Mouse (Mus musculus) neural tube, embryonic 12.5 days (tissue): ENCODE data around the gene Rtl5. TPM values are rescaled to one million over a fixed set of nuclear protein-coding genes. Genes with fewer than 3 reads are reported as not detected.
A peak's percentile ranks its signal among the peaks of the same experiment; 100 is the strongest.
"Not testable (repeated sequence)": the region's sequence is repeated elsewhere in the genome, so short reads cannot be mapped to it uniquely, and the experiment has no call there.

Experiments used
- ATAC-seq: fragments of 200-750 bp; cut with Nextera tagmentation; 2 replicates; pipeline ENCODE4 v1.8.0; 2017; ENCODE audit warnings: low read depth, mild to moderate bottlenecking, moderate TSS enrichment, moderate library complexity; ENCODE audit not compliant: low FRiP score
- H3K27ac ChIP-seq: fragments of 300-500 bp; sonication (generic); 2 replicates; pipeline ENCODE4 v1.5.1; 2016
- H3K27me3 ChIP-seq: fragments of 300-500 bp; sonication (generic); replicated peaks from 2 replicates; pipeline ENCODE4 v1.6.1; 2016; ENCODE audit warnings: mild to moderate bottlenecking
- H3K36me3 ChIP-seq: fragments of 300-500 bp; sonication (generic); 2 replicates; pipeline ENCODE4 v1.6.1; 2016; ENCODE audit warnings: mild to moderate bottlenecking
- H3K4me1 ChIP-seq: fragments of 300-500 bp; sonication (generic); 2 replicates; pipeline ENCODE4 v1.6.1; 2016
- H3K4me2 ChIP-seq: fragments of 300-500 bp; sonication (generic); replicated peaks from 2 replicates; pipeline ENCODE4 v1.6.1; 2016; ENCODE audit warnings: mild to moderate bottlenecking
- H3K4me3 ChIP-seq: fragments of 300-500 bp; sonication (generic); 2 replicates; pipeline ENCODE4 v1.5.1; 2016
- H3K9ac ChIP-seq: fragments of 300-500 bp; sonication (generic); 2 replicates; pipeline ENCODE4 v1.6.1; 2016; ENCODE audit warnings: mild to moderate bottlenecking
- H3K9me3 ChIP-seq: fragments of 300-500 bp; sonication (generic); 2 replicates; pipeline ENCODE4 v1.6.1; 2016; ENCODE audit warnings: mild to moderate bottlenecking
- WGBS: fragments of 180-500 bp; shearing (Covaris S2); methylation state at CpG from one replicate; pipeline ENCODE4 v1.1.7; 2016; 5-methylcytosine and 5-hydroxymethylcytosine counted together
- polyA plus RNA-seq: library from polyadenylated mRNA; unstranded; fragments of >200 nt; fragmentation: Nextera tagmentation; extraction: Ambion mirVana; gene quantifications from 2 replicates; pipeline ENCODE4 v1.2.1, GENCODE M21; 2016

Gene Rtl5
- 4.3 and 5.1 TPM in 2 replicates for polyA plus RNA-seq

DNA sequence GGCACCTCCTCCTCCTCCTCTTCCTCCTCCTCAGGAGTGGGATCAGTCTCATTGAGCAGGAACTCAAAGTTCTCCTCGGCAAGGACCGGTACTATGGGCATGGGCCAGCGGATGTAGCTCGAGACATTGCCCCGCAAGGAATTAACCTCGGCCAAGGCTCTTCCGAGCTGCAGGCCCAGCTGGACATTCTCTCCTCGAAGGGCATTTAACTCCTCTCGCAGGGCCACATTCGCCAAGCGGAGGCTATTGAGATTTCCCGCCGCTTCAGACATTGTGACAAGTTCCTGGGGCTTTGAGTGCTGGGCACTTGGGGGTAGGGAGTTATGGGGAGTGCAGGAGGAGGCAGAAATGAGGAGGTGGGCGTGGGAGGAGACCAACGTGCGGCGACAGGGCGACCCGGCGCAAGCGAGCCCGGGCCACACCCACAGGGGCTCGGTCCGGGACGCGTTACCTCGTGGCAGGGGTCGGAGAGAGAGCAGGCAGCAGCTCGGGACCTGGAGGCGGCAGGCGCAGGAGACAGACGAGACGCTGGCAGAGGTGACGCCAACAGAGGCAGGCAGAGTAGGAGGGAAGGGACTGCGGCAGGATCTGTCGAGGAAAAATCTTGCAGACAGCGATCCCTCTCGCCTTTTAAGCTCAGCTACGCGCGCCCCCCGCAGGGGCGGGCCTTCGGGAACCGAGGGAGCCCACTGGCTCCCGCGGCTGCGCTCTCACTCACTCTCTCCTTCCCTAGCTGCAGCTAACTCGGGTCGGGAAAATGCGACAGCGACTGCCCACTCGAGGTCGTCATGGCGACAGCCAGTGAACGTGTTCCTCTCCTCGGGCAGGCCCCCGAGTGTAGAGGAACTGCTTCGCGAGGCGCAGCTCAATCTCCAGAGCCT lies at the start of gene Rtl5:
Rtl5 (minus strand) TSS at position 714 of the 881 bp plus-strand sequence.
- ATAC-seq = peak; percentile 90
- Histone ChIP-seq H3K9ac (peak within 1 kb of the TSS; percentile 62), H3K4me2 (peak within 1 kb of the TSS; percentile 65), H3K4me3 (peak within 1 kb of the TSS; percentile 50), H3K4me1 (peaks cover 10% of the 10 kb centered on the region; the same call in 1 of the 2 replicates), H3K27ac (no peak within 1 kb of the TSS), H3K27me3 (no peaks in the 10 kb centered on the region; the same call in 1 of the 2 replicates), H3K9me3 (no peaks in the 10 kb centered on the region), H3K36me3 (no peaks in the 10 kb centered on the region)
- WGBS = 18% methylated on average over 61 of the region's 61 CpGs

DNA sequence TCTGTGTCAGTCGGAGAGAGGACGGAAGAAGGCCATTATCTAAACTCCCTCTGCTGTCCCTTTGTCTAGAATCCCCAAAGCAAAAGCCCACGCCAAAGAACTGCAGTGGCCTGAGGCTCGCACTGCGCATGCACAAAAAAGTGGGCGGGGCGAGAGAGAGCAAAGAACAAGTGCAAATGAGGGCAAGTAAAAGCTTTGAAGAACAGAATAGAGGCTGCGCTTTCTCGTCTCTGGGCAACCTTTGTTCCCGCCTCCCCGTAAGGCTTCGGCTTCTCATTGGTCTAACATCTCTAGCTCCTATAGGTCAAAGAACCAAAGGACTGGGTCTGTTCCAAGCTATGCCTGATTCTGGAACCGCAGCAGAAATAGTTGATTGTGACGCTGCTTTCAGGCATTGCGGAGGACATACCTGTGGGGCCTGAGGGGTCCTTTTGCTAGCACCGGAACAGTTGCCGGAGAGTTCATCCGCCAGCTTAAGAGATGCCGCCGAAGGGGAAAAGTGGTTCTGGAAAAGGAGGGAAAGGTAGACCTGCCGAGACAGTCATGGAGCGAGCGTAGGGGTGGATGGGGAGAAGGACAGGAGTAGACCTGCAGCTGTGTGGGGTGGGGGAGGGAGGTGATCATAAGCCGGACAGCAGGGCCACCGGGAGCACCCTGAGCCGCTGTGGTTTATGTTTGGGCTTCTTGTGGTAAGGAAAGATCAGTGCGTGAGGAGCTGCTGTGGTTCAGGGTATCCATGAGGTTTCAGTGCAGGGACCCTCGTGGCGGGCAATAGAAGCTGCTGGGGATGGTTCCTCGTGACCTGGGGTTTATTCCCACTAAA lies 48.1 kb upstream of the Rtl5 start, which contains the start of gene Pin4:
Pin4 (plus strand) TSS at position 406 of the 823 bp plus-strand sequence.
- peak within 1 kb of the TSS; percentile 60 for H3K9ac ChIP-seq
- no peaks in the 10 kb centered on the region for H3K9me3 ChIP-seq
- peaks cover 4% of the 10 kb centered on the region for H3K36me3 ChIP-seq
- no peak within 1 kb of the TSS for H3K27ac ChIP-seq
- peak; percentile 99 for ATAC-seq
- 13% methylated on average over 30 of the region's 30 CpGs for WGBS
- H3K4me3 ChIP-seq = peak within 1 kb of the TSS; percentile 57
- peak within 1 kb of the TSS; percentile 64 for H3K4me2 ChIP-seq
- H3K4me1 ChIP-seq = 0 out of 2 replicates have a peak, but pooled peaks cover 3% of the 10 kb centered on the region
- no peaks in the 10 kb centered on the region for H3K27me3 ChIP-seq

DNA sequence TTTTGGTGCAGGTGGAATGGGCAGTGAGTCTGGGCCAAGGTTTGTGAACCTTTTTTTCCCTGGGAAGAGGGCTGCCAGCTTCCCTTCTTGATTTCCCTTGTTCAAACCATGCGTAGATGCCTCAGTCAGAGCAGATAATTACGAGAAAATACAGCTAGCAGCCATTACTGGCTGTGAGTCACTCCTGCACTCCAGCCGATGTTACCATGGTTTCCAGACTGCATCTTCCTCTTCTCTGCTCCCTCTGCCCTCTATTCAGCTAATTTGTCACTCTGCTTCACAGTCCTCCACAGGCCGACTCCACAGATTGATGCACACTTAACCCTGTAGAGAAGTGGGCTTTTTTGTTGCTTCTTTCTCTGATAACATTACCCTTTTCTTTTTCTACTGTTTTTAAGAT lies 44.6 kb upstream of the Rtl5 start:
- H3K4me3 ChIP-seq = no peak overlapping the region
- no peak overlapping the region for H3K27ac ChIP-seq
- WGBS = 42% methylated on average over 4 of the region's 4 CpGs
- H3K27me3 ChIP-seq = no peaks in the 10 kb centered on the region
- 0 out of 2 replicates have a peak, but pooled peaks cover 3% of the 10 kb centered on the region for H3K4me1 ChIP-seq
- no peaks in the 10 kb centered on the region for H3K36me3 ChIP-seq
- H3K4me2 ChIP-seq = no peak overlapping the region
- H3K9me3 ChIP-seq = no peaks in the 10 kb centered on the region
- no peak overlapping the region for H3K9ac ChIP-seq
- no peak for ATAC-seq

DNA sequence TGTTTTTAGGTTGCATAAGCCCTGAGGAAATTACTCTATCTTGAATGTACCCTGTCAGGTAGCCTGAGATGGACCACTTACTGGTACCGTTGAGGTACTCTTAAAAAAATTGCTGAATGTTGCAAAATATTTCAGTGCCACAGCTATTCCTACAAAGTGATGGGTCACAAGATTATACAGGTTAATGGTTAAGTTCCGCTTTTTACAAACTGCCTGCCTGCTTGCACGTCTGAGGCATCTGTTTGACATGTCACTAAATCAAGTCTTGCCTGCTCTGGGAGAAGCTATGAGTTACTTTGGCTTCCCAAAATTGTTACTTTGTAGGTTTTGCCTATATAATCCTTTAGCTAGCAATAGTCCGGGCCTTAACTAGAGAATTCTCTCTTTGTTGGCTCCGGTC lies 38.2 kb upstream of the Rtl5 start:
- H3K4me3 ChIP-seq, H3K9ac ChIP-seq, H3K27me3 ChIP-seq, H3K9me3 ChIP-seq, ATAC-seq, H3K4me1 ChIP-seq, H3K27ac ChIP-seq, H3K36me3 ChIP-seq, H3K4me2 ChIP-seq: not testable (repeated sequence)
- 79% methylated on average over 5 of the region's 5 CpGs for WGBS

DNA sequence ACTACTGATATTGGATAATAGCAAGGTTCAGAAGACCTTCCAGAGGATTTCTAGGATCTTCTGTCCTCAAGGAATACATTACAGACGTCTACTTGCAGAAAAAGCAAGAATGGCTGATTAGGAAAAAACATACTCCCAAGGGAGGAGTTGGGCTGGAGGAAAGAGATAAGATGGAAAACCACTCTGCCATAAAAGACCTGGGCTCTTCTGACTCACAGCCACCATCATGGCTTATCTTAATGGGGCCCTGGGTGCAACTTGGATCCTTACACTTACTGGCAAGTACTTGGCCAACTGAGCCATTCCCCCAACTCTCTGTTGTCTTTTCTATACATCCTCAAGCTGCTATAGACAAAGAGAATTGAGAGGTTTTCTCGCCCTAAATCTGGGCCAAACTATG lies 32.7 kb upstream of the Rtl5 start:
- H3K9me3 ChIP-seq, H3K27me3 ChIP-seq, H3K4me2 ChIP-seq, H3K4me3 ChIP-seq, H3K27ac ChIP-seq, H3K4me1 ChIP-seq, ATAC-seq, H3K36me3 ChIP-seq, H3K9ac ChIP-seq: not testable (repeated sequence)
- WGBS = 75% methylated on average over 2 of the region's 2 CpGs

DNA sequence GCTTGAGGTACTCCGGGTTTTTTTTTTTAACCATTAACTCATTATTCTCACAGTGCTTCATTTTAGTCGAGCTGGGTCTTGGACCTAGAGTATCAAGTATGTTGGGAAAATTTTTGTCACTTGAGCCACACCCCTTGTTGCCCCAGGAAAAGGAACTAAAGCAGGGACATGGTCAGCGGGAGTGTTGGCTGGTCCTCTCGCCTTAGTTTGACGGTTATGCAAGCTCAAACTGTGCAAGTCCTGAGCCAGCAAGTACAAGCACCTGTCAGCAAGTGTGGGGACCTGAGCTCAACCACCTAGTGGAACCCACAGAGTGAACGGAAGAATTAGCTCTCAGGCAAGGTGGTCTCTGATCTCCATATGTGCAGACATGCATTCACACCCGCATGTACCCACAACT lies 30.8 kb upstream of the Rtl5 start:
- Histone ChIP-seq H3K4me2 (no peak overlapping the region), H3K4me3 (no peak overlapping the region), H3K27me3 (no peaks in the 10 kb centered on the region), H3K9me3 (no peaks in the 10 kb centered on the region), H3K36me3 (no peaks in the 10 kb centered on the region), H3K27ac (no peak overlapping the region), H3K4me1 (no peaks in the 10 kb centered on the region), H3K9ac (no peak overlapping the region)
- ATAC-seq = no peak
- 72% methylated on average over 7 of the region's 7 CpGs for WGBS

GRCm38 (mm10) chrX:102094381-102094904 lies 23.3 kb upstream of the Rtl5 start:
- Histone ChIP-seq H3K4me1 (no peaks in the 10 kb centered on the region), H3K4me3 (no peak overlapping the region), H3K27ac (no peak overlapping the region), H3K36me3 (no peaks in the 10 kb centered on the region), H3K9me3 (no peaks in the 10 kb centered on the region), H3K27me3 (no peaks in the 10 kb centered on the region), H3K4me2 (no peak overlapping the region), H3K9ac (no peak overlapping the region)
- 81% methylated on average over 7 of the region's 7 CpGs for WGBS
- ATAC-seq = no peak

DNA sequence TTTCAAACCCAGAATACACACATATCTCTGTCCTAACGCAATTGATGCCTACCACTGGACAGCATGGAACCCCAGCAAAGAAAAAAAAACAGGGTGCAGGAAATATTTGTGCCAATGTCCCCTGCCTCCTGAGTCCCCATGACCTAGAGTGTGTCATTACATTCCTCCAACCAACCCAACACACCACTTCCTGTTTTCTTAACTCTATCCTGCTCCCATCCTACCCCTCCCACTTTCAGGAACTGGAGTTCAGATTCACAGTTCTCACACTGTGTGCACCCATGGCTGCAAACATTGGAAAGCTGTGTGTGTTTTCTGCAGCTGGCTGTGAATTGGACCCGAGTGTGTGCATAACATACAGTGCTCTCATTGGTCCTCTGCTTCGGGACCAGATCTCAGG lies 19.5 kb upstream of the Rtl5 start:
- Histone ChIP-seq H3K4me3 (no peak overlapping the region), H3K9me3 (no peaks in the 10 kb centered on the region), H3K9ac (no peak overlapping the region), H3K4me2 (no peak overlapping the region), H3K36me3 (no peaks in the 10 kb centered on the region), H3K27me3 (no peaks in the 10 kb centered on the region), H3K27ac (no peak overlapping the region), H3K4me1 (no peaks in the 10 kb centered on the region)
- no peak for ATAC-seq
- 82% methylated on average over 3 of the region's 3 CpGs for WGBS

DNA sequence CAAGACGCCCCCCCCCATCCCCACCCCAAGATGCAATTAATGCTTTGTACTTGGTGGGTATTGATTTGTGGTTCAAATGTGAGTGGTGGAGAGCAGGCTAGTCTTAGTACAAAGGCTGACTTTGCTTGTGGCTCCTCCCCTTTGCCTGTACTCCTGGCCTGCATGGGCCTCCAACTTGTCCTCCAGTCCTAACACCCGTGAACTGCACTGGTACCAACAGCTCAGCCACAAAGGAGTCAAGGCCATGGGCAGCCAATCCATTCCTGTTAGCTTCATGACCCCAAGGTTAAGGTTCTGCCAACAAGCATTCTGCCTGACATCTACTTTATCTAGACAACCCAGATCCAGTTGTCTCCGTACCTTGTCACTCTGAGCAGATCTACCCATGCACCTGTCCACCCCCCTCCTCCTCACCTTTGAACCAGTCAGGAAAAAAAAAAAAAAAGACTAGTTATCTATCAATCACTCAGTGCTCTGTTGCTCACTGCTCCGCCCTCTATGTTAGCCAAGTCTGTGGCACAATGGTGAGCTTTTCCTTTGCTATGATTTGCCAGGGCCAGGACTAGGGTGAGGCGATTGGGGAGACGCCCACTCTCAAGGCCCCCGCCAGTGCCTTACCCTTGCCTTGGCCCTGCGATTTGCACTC lies 14.8 kb upstream of the Rtl5 start:
- Histone ChIP-seq H3K27me3 (no peaks in the 10 kb centered on the region), H3K36me3 (no peaks in the 10 kb centered on the region), H3K4me2 (no peak overlapping the region), H3K4me1 (peaks cover 10% of the 10 kb centered on the region; the same call in 1 of the 2 replicates), H3K4me3 (no peak overlapping the region), H3K27ac (no peak overlapping the region), H3K9ac (no peak overlapping the region), H3K9me3 (no peaks in the 10 kb centered on the region)
- 77% methylated on average over 8 of the region's 8 CpGs for WGBS
- no peak for ATAC-seq

GRCm38 (mm10) chrX:102082340-102082739 lies 11.2 kb upstream of the Rtl5 start:
- Histone ChIP-seq H3K9ac (no peak overlapping the region), H3K27me3 (no peaks in the 10 kb centered on the region), H3K4me2 (no peak overlapping the region), H3K4me3 (no peak overlapping the region), H3K4me1 (peaks cover 10% of the 10 kb centered on the region; the same call in 1 of the 2 replicates), H3K9me3 (no peaks in the 10 kb centered on the region), H3K36me3 (no peaks in the 10 kb centered on the region), H3K27ac (peak overlapping the region; percentile 74; the same call in 1 of the 2 replicates)
- peak; percentile 26 for ATAC-seq
- 33% methylated on average over 5 of the region's 5 CpGs for WGBS

GRCm38 (mm10) chrX:102081573-102082279 lies 10.6 kb upstream of the Rtl5 start:
- no peaks in the 10 kb centered on the region for H3K27me3 ChIP-seq
- H3K4me1 ChIP-seq = peaks cover 10% of the 10 kb centered on the region; the same call in 1 of the 2 replicates
- ATAC-seq = peak; percentile 94
- H3K9ac ChIP-seq = no peak overlapping the region
- no peaks in the 10 kb centered on the region for H3K36me3 ChIP-seq
- H3K4me3 ChIP-seq = no peak overlapping the region
- H3K4me2 ChIP-seq = peak overlapping the region; percentile 27; the same call in 1 of the 2 replicates
- no peaks in the 10 kb centered on the region for H3K9me3 ChIP-seq
- peak overlapping the region; percentile 74; the same call in 1 of the 2 replicates for H3K27ac ChIP-seq
- WGBS = 30% methylated on average over 7 of the region's 7 CpGs
